Mouse (Mus musculus): Measurements from ENCODE around the gene Clstn2. TPM values are rescaled to one million over a fixed set of nuclear protein-coding genes. Genes with fewer than 3 reads are reported as not detected.

Clstn2 gene
- total and polyA plus RNA-seq, 2 experiments from 2014 or later: 0.14 to 0.61 TPM

DNA sequence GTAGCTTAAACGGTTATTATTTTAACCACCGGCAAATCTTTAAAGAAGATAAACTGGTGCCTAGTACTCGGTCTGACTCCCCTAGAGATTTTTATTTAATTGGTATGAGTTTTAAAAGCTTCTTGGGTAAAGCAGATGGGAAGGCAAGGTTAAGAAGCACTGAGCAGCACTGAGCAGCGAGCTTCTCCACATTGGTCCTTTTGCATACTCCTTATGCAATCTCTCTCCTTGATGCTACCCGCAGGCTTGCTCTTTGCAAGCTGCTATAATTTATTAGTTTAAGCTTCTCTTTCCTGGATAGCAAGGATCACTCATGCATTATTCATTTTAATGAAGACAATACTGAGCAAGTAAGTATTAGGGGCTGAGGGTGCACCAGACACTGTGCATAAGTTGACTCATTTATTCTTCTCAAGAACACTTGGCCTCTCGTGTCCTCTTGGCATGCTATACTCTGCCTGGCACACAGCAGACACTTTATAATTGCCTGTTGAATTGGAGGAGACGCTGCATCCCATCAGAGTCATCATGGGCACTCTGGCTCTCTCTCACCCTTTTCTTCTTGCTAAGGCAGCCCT is 561.9 kb downstream of the Clstn2 start:
- Histone ChIP-seq H3K4me3 (ENCODE audit: low read depth, low read length) (no peak overlapping the region), H3K4me2 (ENCODE audit: low read depth, low read length) (no peak overlapping the region), H3K27me3 (ENCODE audit: control insufficient read depth, insufficient read depth, low read length) (no peaks in the 10 kb centered on the region), H3K9me3 (replicated peaks; ENCODE audit: control insufficient read depth, low read length) (no peaks in the 10 kb centered on the region), H3K9ac (replicated peaks; ENCODE audit: low read depth, low read length) (no peak overlapping the region), H3K27ac (ENCODE audit: low read depth) (no peak overlapping the region), H3K36me3 (replicated peaks; ENCODE audit: control insufficient read depth, insufficient read depth, low read length) (no peaks in the 10 kb centered on the region), H3K4me1 (ENCODE audit: control insufficient read depth, insufficient read depth) (no peaks in the 10 kb centered on the region)
- TF ChIP-seq EP300 (IDR thresholded peaks at IDR 0.05; ENCODE audit: low read depth) (no peak), CTCF (IDR thresholded peaks at IDR 0.05; ENCODE audit: low read depth) (no peak)
- WGBS: 73% methylated on average over 7 of the region's 7 CpGs
- ATAC-seq (ENCODE audit: insufficient read depth, low read depth) (no peak), DNase-seq (ENCODE audit: low spot score) (no peak)

- no peak for ATAC-seq (ENCODE audit: insufficient read depth, low read depth)
- H3K9me3 ChIP-seq (replicated peaks; ENCODE audit: control insufficient read depth, low read length): no peaks in the 10 kb centered on the region
- no peaks in the 10 kb centered on the region for H3K36me3 ChIP-seq (replicated peaks; ENCODE audit: control insufficient read depth, insufficient read depth, low read length)
- no peaks in the 10 kb centered on the region for H3K4me1 ChIP-seq (ENCODE audit: control insufficient read depth, insufficient read depth)
- H3K27ac ChIP-seq (ENCODE audit: low read depth): no peak overlapping the region
- H3K9ac ChIP-seq (replicated peaks; ENCODE audit: low read depth, low read length): no peak overlapping the region
- H3K4me2 ChIP-seq (ENCODE audit: low read depth, low read length): no peak overlapping the region
- TF ChIP-seq CTCF (IDR thresholded peaks at IDR 0.05; ENCODE audit: low read depth) (no peak), EP300 (IDR thresholded peaks at IDR 0.05; ENCODE audit: low read depth) (no peak)
- DNase-seq (ENCODE audit: low spot score): no peak
- H3K27me3 ChIP-seq (ENCODE audit: control insufficient read depth, insufficient read depth, low read length): no peaks in the 10 kb centered on the region
- WGBS: 64% methylated on average over 6 of the region's 6 CpGs
- no peak overlapping the region for H3K4me3 ChIP-seq (ENCODE audit: low read depth, low read length)
Measured at GRCm38 (mm10) chr9:97460452-97460851, 572.5 kb downstream of the Clstn2 start.

- DNase-seq (ENCODE audit: low spot score) (no peak), ATAC-seq (ENCODE audit: insufficient read depth, low read depth) (no peak)
- no peak overlapping the region for H3K9ac ChIP-seq (replicated peaks; ENCODE audit: low read depth, low read length)
- H3K9me3 ChIP-seq (replicated peaks; ENCODE audit: control insufficient read depth, low read length): no peaks in the 10 kb centered on the region
- H3K27ac ChIP-seq (ENCODE audit: low read depth): no peak overlapping the region
- H3K4me2 ChIP-seq (ENCODE audit: low read depth, low read length): no peak overlapping the region
- TF ChIP-seq CTCF (IDR thresholded peaks at IDR 0.05; ENCODE audit: low read depth) (peak; percentile 32), EP300 (IDR thresholded peaks at IDR 0.05; ENCODE audit: low read depth) (no peak)
- WGBS: 52% methylated on average over 4 of the region's 4 CpGs
- H3K27me3 ChIP-seq (ENCODE audit: control insufficient read depth, insufficient read depth, low read length): no peaks in the 10 kb centered on the region
- H3K4me1 ChIP-seq (ENCODE audit: control insufficient read depth, insufficient read depth): no peaks in the 10 kb centered on the region
- H3K4me3 ChIP-seq (ENCODE audit: low read depth, low read length): no peak overlapping the region
- H3K36me3 ChIP-seq (replicated peaks; ENCODE audit: control insufficient read depth, insufficient read depth, low read length): no peaks in the 10 kb centered on the region
Measured at GRCm38 (mm10) chr9:97459745-97460144, 573.2 kb downstream of the Clstn2 start.

DNA sequence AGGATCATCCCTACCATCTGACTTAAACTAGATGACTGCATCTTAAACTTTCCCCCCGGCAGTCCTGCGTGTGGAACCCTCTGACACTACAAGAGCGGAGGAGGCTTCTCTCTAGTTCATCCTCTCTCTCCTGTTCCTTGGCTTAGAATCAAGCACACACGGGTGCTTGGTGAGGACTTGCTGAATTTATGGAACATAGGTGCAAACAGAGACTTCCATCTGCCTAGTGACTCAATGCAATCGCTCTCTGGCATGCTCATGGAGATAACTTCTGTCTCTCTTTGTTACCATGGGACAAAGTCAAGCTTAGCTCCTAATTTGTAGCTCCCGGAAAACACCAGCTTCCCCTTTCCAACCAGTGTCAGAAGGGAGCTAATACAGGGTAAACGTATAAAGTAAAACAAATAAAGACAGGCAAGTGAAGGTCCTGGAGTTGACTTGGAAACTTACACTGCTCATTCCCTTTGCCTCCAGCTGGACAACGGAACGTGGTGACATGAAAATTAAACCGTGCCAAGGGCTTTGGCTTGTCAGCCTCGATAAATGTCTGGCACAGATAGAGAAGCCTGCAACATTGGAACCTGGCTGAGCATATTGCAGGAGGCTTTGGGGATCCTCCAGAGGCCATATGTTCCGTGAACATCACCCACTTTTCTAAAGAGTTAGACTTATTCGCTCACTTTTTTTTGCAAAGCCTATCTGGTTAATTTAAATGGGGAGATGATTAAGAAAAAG is 583.5 kb downstream of the Clstn2 start:
- DNase-seq (ENCODE audit: low spot score): peak; percentile 19

DNA sequence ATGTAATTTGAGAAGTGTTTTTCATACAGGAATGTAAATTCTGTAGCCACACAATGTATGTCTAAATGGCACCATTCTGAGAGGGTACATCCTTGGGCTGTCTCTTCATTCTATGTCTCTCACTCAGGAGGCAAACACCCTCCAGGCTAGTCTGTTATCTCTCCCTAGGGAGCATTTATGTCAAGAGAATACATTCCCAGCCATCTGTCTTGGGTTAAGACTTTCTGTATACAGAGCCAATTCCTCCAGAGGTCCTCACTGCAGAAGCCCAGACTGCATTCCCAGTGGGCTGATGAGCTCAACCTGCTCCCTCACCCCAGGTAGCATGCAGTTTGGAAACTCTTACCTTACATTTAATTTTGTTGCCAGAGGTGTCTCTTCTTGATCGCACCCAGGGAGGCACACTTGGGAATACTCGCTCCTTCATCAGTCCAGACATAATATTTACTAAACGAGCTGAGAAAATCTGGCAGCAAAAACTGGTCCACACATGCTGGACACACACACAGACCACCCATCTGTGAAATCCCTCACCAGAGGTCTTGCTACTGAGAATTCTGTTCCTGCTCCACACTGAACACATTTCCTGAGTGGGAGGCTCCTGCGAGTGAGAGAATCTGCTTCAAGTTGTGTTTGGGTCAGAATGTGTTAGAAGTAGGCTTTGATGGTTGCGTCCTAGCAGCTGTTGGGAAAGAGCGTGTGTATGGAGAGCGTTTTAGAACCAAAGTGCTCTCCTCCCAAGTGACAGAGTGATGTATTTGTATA is 592.9 kb downstream of the Clstn2 start:
- ATAC-seq (ENCODE audit: insufficient read depth, low read depth): no peak
- no peak for DNase-seq (ENCODE audit: low spot score)
- H3K27me3 ChIP-seq (ENCODE audit: control insufficient read depth, insufficient read depth, low read length): no peaks in the 10 kb centered on the region

More for the DNA sequence above, 583.5 kb downstream of the Clstn2 start:
- Histone ChIP-seq H3K4me1 (ENCODE audit: control insufficient read depth, insufficient read depth) (peaks cover 4% of the 10 kb centered on the region; the same call in 1 of the 2 replicates), H3K4me2 (ENCODE audit: low read depth, low read length) (no peak overlapping the region), H3K27me3 (ENCODE audit: control insufficient read depth, insufficient read depth, low read length) (0 out of 2 replicates have a peak, but pooled peaks cover 3% of the 10 kb centered on the region), H3K4me3 (ENCODE audit: low read depth, low read length) (no peak overlapping the region), H3K9me3 (replicated peaks; ENCODE audit: control insufficient read depth, low read length) (no peaks in the 10 kb centered on the region), H3K36me3 (replicated peaks; ENCODE audit: control insufficient read depth, insufficient read depth, low read length) (no peaks in the 10 kb centered on the region), H3K27ac (ENCODE audit: low read depth) (no peak overlapping the region), H3K9ac (replicated peaks; ENCODE audit: low read depth, low read length) (no peak overlapping the region)
- ATAC-seq (ENCODE audit: insufficient read depth, low read depth): no peak
- WGBS: 57% methylated on average over 13 of the region's 13 CpGs
- TF ChIP-seq CTCF (IDR thresholded peaks at IDR 0.05; ENCODE audit: low read depth) (no peak), EP300 (IDR thresholded peaks at IDR 0.05; ENCODE audit: low read depth) (no peak)

More for the DNA sequence above, 592.9 kb downstream of the Clstn2 start:
- WGBS: 77% methylated on average over 7 of the region's 7 CpGs
- TF ChIP-seq CTCF (IDR thresholded peaks at IDR 0.05; ENCODE audit: low read depth) (no peak), EP300 (IDR thresholded peaks at IDR 0.05; ENCODE audit: low read depth) (no peak)
- H3K4me1 ChIP-seq (ENCODE audit: control insufficient read depth, insufficient read depth): no peaks in the 10 kb centered on the region
- H3K4me2 ChIP-seq (ENCODE audit: low read depth, low read length): no peak overlapping the region
- H3K9me3 ChIP-seq (replicated peaks; ENCODE audit: control insufficient read depth, low read length): no peaks in the 10 kb centered on the region
- no peaks in the 10 kb centered on the region for H3K36me3 ChIP-seq (replicated peaks; ENCODE audit: control insufficient read depth, insufficient read depth, low read length)
- H3K27ac ChIP-seq (ENCODE audit: low read depth): no peak overlapping the region
- H3K4me3 ChIP-seq (ENCODE audit: low read depth, low read length): no peak overlapping the region
- H3K9ac ChIP-seq (replicated peaks; ENCODE audit: low read depth, low read length): no peak overlapping the region

All from heart, postnatal 0 days (tissue).